Mouse (Mus musculus) liver, adult 10 weeks (tissue): ENCODE measurements around the gene Olfr1324. TPM values are rescaled to one million over a fixed set of nuclear protein-coding genes. Genes with fewer than 3 reads are reported as not detected.

Source experiments
- polyA plus RNA-seq: library from polyadenylated mRNA; stranded (reverse); fragments of 350-450 nt; fragmentation: Illumina TruSeq; extraction: RNeasy Lipid Tissue Mini Kit (QIAGEN cat#74804); gene quantifications from one replicate; pipeline ENCODE4 v1.2.3, GENCODE M21; 2014; ENCODE audit warnings: low read depth, low replicate concordance

Olfr1324 gene
- not detected for polyA plus RNA-seq

DNA sequence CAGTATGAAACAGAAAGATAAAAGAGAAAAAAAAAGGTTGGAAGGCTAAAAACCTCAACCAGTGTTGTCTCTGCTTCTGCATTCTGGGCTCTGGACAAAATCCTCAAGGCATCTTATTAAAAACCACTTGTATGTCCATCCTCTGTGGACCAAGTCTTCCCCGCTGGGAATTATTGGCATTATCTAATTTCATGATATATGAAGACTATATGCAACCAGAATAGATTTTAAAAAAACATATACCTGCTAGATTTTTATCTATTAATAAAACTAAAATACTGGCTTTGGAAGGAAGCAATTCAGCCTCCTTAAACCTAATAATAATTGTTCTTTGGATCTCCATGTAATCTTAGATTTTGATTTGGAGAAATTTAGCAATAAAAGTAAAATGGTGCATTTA is at the start of gene Olfr1324:
TSS of gene Olfr1324 (minus strand) at position 101 of the 400 bp plus-strand sequence.

